8 mouse cellular contexts compared by ENCODE assay signal in genomic region chr13:67483625-67484423, GRCm38 (mm10). TPM values are rescaled to one million over a fixed set of nuclear protein-coding genes. Genes with fewer than 3 reads are reported as not detected.
DNase-seq lines count a peak whose midpoint lies in the region; ATAC-seq and TF ChIP-seq lines count a peak whose summit lies in the region.

Gene Zfp874b, minus strand, starts transcription at chr13:67484258.

- peak; percentile 59 for DNase-seq in G1E (ENCODE audit: low spot score)
- peak; percentile 89 to 94 for DNase-seq in cerebellum, adult 18-20 months
- peak; percentile 88 to 91 for DNase-seq in heart, postnatal 36 days
- peak; percentile 87 to 93 for DNase-seq in layer of hippocampus, adult 2 months (ENCODE audit: low spot score in 2 of 2)
- DNase-seq in lung, embryonic 14.5 days: peak; percentile 96
- DNase-seq in thymus, adult 2 months: peak; percentile 88

- peaks cover 31% of the 10 kb centered on the region for H3K4me1 ChIP-seq in G1E (ENCODE audit: insufficient read depth, low read depth, low read length)
- H3K4me1 ChIP-seq in forebrain, embryonic 16.5 days (replicated peaks; ENCODE audit: control insufficient read depth, insufficient read depth, low read length): peaks cover 11% of the 10 kb centered on the region
- H3K4me1 ChIP-seq in lung, embryonic 14.5 days (ENCODE audit: insufficient read depth): 0 out of 2 replicates have a peak, but pooled peaks cover 4% of the 10 kb centered on the region
- H3K4me1 ChIP-seq in olfactory bulb, adult 2 months (ENCODE audit: control insufficient read depth, insufficient read depth, low read length): no peaks in the 10 kb centered on the region; the same call in 1 of the 2 replicates
- no peaks in the 10 kb centered on the region for H3K4me1 ChIP-seq in thymus, adult 2 months (replicated peaks; ENCODE audit: control insufficient read depth, insufficient read depth, low read length)

- WGBS in forebrain, embryonic 16.5 days: 5% methylated on average over 20 of the region's 20 CpGs
- WGBS in lung, embryonic 14.5 days: 4% methylated on average over 20 of the region's 20 CpGs
- WGBS in olfactory bulb, adult 2 months: 1% methylated on average over 20 of the region's 20 CpGs
- WGBS in thymus, adult 2 months: 1% methylated on average over 20 of the region's 20 CpGs

- H3K9ac ChIP-seq in forebrain, embryonic 16.5 days (replicated peaks; ENCODE audit: low read depth, low read length): peak within 1 kb of the TSS; percentile 66
- peak within 1 kb of the TSS; percentile 65 for H3K9ac ChIP-seq in lung, embryonic 14.5 days

- peak within 1 kb of the TSS; percentile 80 for H3K4me2 ChIP-seq in forebrain, embryonic 16.5 days (ENCODE audit: low read length)
- peak within 1 kb of the TSS; percentile 67 for H3K4me2 ChIP-seq in lung, embryonic 14.5 days

- intact Hi-C loops in heart, postnatal 36 days (cut with DNase I): loop anchor here (1.0 to 5.0 kb wide), 4 partner anchors 17 to 122 kb away; partner anchors contain the start of genes Gm28044, Zfp58, Zfp748 and Zfp874a

- no peaks in the 10 kb centered on the region for H3K9me3 ChIP-seq in G1E (replicated peaks)
- no peaks in the 10 kb centered on the region for H3K9me3 ChIP-seq in forebrain, embryonic 16.5 days (ENCODE audit: control insufficient read depth, low read length)
- no peaks in the 10 kb centered on the region for H3K9me3 ChIP-seq in lung, embryonic 14.5 days (ENCODE audit: low read depth, low read length)

- TF ChIP-seq POLR2A in olfactory bulb, adult 2 months (IDR thresholded peaks at IDR 0.05; ENCODE audit: insufficient read depth, low read depth, low read length): 0 out of 2 replicates have a peak, but pooled peaks have one; percentile 20
- no peak for TF ChIP-seq POLR2A in thymus, adult 2 months (IDR thresholded peaks at IDR 0.05; ENCODE audit: control insufficient read depth, extremely low read depth, insufficient read depth, low read length, poor library complexity)

- H3K27me3 ChIP-seq in G1E (ENCODE audit: insufficient read depth, low read length): no peaks in the 10 kb centered on the region
- H3K27me3 ChIP-seq in forebrain, embryonic 16.5 days (replicated peaks; ENCODE audit: control insufficient read depth, insufficient read depth, low read length): no peaks in the 10 kb centered on the region
- no peaks in the 10 kb centered on the region for H3K27me3 ChIP-seq in lung, embryonic 14.5 days (ENCODE audit: insufficient read depth, low read length)
- H3K27me3 ChIP-seq in thymus, adult 2 months (ENCODE audit: control insufficient read depth, insufficient read depth, low read length): no peaks in the 10 kb centered on the region

- H3K4me3 ChIP-seq in G1E (ENCODE audit: low read depth, low read length): peak within 1 kb of the TSS; percentile 73
- peak within 1 kb of the TSS; percentile 71 for H3K4me3 ChIP-seq in forebrain, embryonic 16.5 days (replicated peaks; ENCODE audit: low read length)
- H3K4me3 ChIP-seq in layer of hippocampus, adult 2 months: peak within 1 kb of the TSS; percentile 69
- peak within 1 kb of the TSS; percentile 56 for H3K4me3 ChIP-seq in lung, embryonic 14.5 days (ENCODE audit: low read depth, low read length)
- H3K4me3 ChIP-seq in olfactory bulb, adult 2 months (ENCODE audit: insufficient read depth, low read depth, low read length): peak within 1 kb of the TSS; percentile 65
- peak within 1 kb of the TSS; percentile 92 for H3K4me3 ChIP-seq in thymus, adult 2 months (ENCODE audit: control insufficient read depth, insufficient read depth, low read length)

- peak within 1 kb of the TSS; percentile 31; the same call in 1 of the 2 replicates for H3K27ac ChIP-seq in forebrain, embryonic 16.5 days (ENCODE audit: low read length)
- peak within 1 kb of the TSS; percentile 91 for H3K27ac ChIP-seq in layer of hippocampus, adult 2 months
- peak within 1 kb of the TSS; percentile 18; the same call in 1 of the 2 replicates for H3K27ac ChIP-seq in lung, embryonic 14.5 days (ENCODE audit: low read depth)
- peak within 1 kb of the TSS; percentile 57 for H3K27ac ChIP-seq in olfactory bulb, adult 2 months (ENCODE audit: insufficient read depth, low read depth, low read length)
- peak within 1 kb of the TSS; percentile 30; the same call in 1 of the 2 replicates for H3K27ac ChIP-seq in thymus, adult 2 months (ENCODE audit: control insufficient read depth, insufficient read depth, low read length)

- no peak for TF ChIP-seq CTCF in G1E (IDR thresholded peaks at IDR 0.05; ENCODE audit: low read depth, low read length)
- TF ChIP-seq CTCF in layer of hippocampus, adult 2 months (conservative IDR thresholded peaks at IDR 0.05): no peak
- no peak for TF ChIP-seq CTCF in lung, embryonic 14.5 days (IDR thresholded peaks at IDR 0.05; ENCODE audit: low read depth)
- TF ChIP-seq CTCF in olfactory bulb, adult 2 months (IDR thresholded peaks at IDR 0.05; ENCODE audit: insufficient read depth, low read depth, low read length): no peak
- no peak for TF ChIP-seq CTCF in thymus, adult 2 months (IDR thresholded peaks at IDR 0.05; ENCODE audit: borderline replicate concordance, control insufficient read depth, extremely low read depth, insufficient read depth, low read length, poor library complexity)

- peak; percentile 89 for ATAC-seq in G1E (ENCODE audit: extremely low read depth, insufficient number of reproducible peaks, low FRiP score, poor library complexity, severe bottlenecking)
- ATAC-seq in forebrain, embryonic 16.5 days: peak; percentile 97
- ATAC-seq in lung, embryonic 14.5 days (ENCODE audit: insufficient read depth): peak; percentile 95

- peaks cover 22% of the 10 kb centered on the region for H3K36me3 ChIP-seq in G1E (replicated peaks)
- peaks cover 8% of the 10 kb centered on the region for H3K36me3 ChIP-seq in forebrain, embryonic 16.5 days (ENCODE audit: control insufficient read depth, insufficient read depth)
- no peaks in the 10 kb centered on the region for H3K36me3 ChIP-seq in lung, embryonic 14.5 days (ENCODE audit: insufficient read depth)
- 0 out of 2 replicates have a peak, but pooled peaks cover 4% of the 10 kb centered on the region for H3K36me3 ChIP-seq in thymus, adult 2 months (ENCODE audit: control insufficient read depth, insufficient read depth, low read length)

RNA-seq across cellular contexts. Expression of gene Zfp874b, which starts in this region (rescaled TPM):
- total RNA-seq in G1E (2014; fragmentation: Nextera tagmentation): 32.2 and 37.7 TPM in 2 replicates
- 18.6 and 22.0 TPM in 2 replicates for total RNA-seq in G1E (2017)
- 0.63 and 0.69 TPM in 2 replicates for polyA plus RNA-seq in G1E (2012)
- 4.9 and 5.1 TPM in 2 replicates for polyA plus RNA-seq in forebrain, embryonic 16.5 days (2015; fragmentation: Nextera tagmentation; extraction: Ambion mirVana)
- 10 to 100 TPM; 16.8 to 22.4 TPM for total RNA-seq in heart, postnatal 36 days (2021)
- total RNA-seq in layer of hippocampus, adult 2 months (2021): 10 to 100 TPM; 15.1 to 15.7 TPM
- polyA plus RNA-seq in lung, embryonic 14.5 days (2014; fragmentation: Nextera tagmentation; extraction: Ambion mirVana): 2.4 and 2.8 TPM in 2 replicates
- polyA plus RNA-seq in olfactory bulb, adult 2 months (2012; ENCODE audit: insufficient read depth, insufficient read length, low replicate concordance, missing spikeins): 211 and 281 TPM in 2 replicates
- polyA plus RNA-seq in thymus, adult 2 months (2012; rRNA removed): 5.9 and 6.3 TPM in 2 replicates

Comparison
In these comparisons a context has a peak if more than half of its experiments do, and no peak if none do; other contexts are left out.
1. Peak in every context shown above with its lines: DNase-seq, ATAC-seq, H3K4me3 ChIP-seq and H3K27ac ChIP-seq.
2. RNA of gene Zfp874b (polyA plus RNA-seq): 211 to 281 TPM in olfactory bulb, adult 2 months; 5.9 to 6.3 TPM in thymus, adult 2 months, 4.9 to 5.1 TPM in forebrain, embryonic 16.5 days, 2.4 to 2.8 TPM in lung, embryonic 14.5 days and 0.63 to 0.69 TPM in G1E; every median in the first group is over 10 times any median in the second.
3. H3K27ac ChIP-seq: peak in every context shown above with its lines; median percentile 91 in layer of hippocampus, adult 2 months; 57 in olfactory bulb, adult 2 months; 31 in forebrain, embryonic 16.5 days; 30 in thymus, adult 2 months; 18 in lung, embryonic 14.5 days.